Mouse (Mus musculus): ENCODE measurements at regions not wholly inside any gene's neighbourhood (a gene's known extent, or its start where the extent isn't known, plus 50 kb on each side); places are given as distances from the start of the nearest gene placed in this dataset.

GRCm38 (mm10) chr12:77663180-77663579, 425.3 kb downstream of the Fut8 start:
- Histone ChIP-seq H3K9me3 (replicated peaks; ENCODE audit: control insufficient read depth, insufficient read depth, low read length, poor library complexity, severe bottlenecking) (no peaks in the 10 kb centered on the region), H3K4me1 (ENCODE audit: control insufficient read depth, insufficient read depth, low read length) (no peaks in the 10 kb centered on the region), H3K36me3 (ENCODE audit: control insufficient read depth, insufficient read depth, low read length, poor library complexity, severe bottlenecking) (no peaks in the 10 kb centered on the region), H3K4me3 (ENCODE audit: low read depth, low read length) (no peak overlapping the region), H3K27ac (ENCODE audit: insufficient read depth, low read length) (no peak overlapping the region), H3K9ac (ENCODE audit: low read depth, poor library complexity, severe bottlenecking) (no peak overlapping the region), H3K27me3 (ENCODE audit: control insufficient read depth, insufficient read depth, low read length, poor library complexity, severe bottlenecking) (no peaks in the 10 kb centered on the region; the same call in 1 of the 2 replicates)
- TF ChIP-seq EP300 (IDR thresholded peaks at IDR 0.05; ENCODE audit: insufficient read depth, low read depth, low read length) (no peak), POLR2A (IDR thresholded peaks at IDR 0.05; ENCODE audit: insufficient read depth, low read length) (no peak), CTCF (IDR thresholded peaks at IDR 0.05; ENCODE audit: low read depth, low read length) (no peak)

GRCm38 (mm10) chr12:77663665-77664374, 425.9 kb downstream of the Fut8 start:
- Histone ChIP-seq H3K4me3 (ENCODE audit: low read depth, low read length) (no peak overlapping the region), H3K36me3 (ENCODE audit: control insufficient read depth, insufficient read depth, low read length, poor library complexity, severe bottlenecking) (no peaks in the 10 kb centered on the region)
- TF ChIP-seq EP300 (IDR thresholded peaks at IDR 0.05; ENCODE audit: insufficient read depth, low read depth, low read length) (no peak), CTCF (IDR thresholded peaks at IDR 0.05; ENCODE audit: low read depth, low read length) (no peak), POLR2A (IDR thresholded peaks at IDR 0.05; ENCODE audit: insufficient read depth, low read length) (no peak)

GRCm38 (mm10) chr12:77666411-77666810, 428.5 kb downstream of the Fut8 start:
- Histone ChIP-seq H3K4me1 (ENCODE audit: control insufficient read depth, insufficient read depth, low read length) (no peaks in the 10 kb centered on the region), H3K9me3 (replicated peaks; ENCODE audit: control insufficient read depth, insufficient read depth, low read length, poor library complexity, severe bottlenecking) (no peaks in the 10 kb centered on the region), H3K4me3 (ENCODE audit: low read depth, low read length) (no peak overlapping the region), H3K9ac (ENCODE audit: low read depth, poor library complexity, severe bottlenecking) (no peak overlapping the region), H3K27ac (ENCODE audit: insufficient read depth, low read length) (no peak overlapping the region), H3K27me3 (ENCODE audit: control insufficient read depth, insufficient read depth, low read length, poor library complexity, severe bottlenecking) (no peaks in the 10 kb centered on the region; the same call in 1 of the 2 replicates), H3K36me3 (ENCODE audit: control insufficient read depth, insufficient read depth, low read length, poor library complexity, severe bottlenecking) (no peaks in the 10 kb centered on the region)
- TF ChIP-seq EP300 (IDR thresholded peaks at IDR 0.05; ENCODE audit: insufficient read depth, low read depth, low read length) (no peak), POLR2A (IDR thresholded peaks at IDR 0.05; ENCODE audit: insufficient read depth, low read length) (no peak), CTCF (IDR thresholded peaks at IDR 0.05; ENCODE audit: low read depth, low read length) (no peak)

More at GRCm38 (mm10) chr12:77663665-77664374, 425.9 kb downstream of the Fut8 start:
- no peak overlapping the region for H3K27ac ChIP-seq (ENCODE audit: insufficient read depth, low read length)
- H3K9ac ChIP-seq (ENCODE audit: low read depth, poor library complexity, severe bottlenecking): no peak overlapping the region
- no peaks in the 10 kb centered on the region for H3K9me3 ChIP-seq (replicated peaks; ENCODE audit: control insufficient read depth, insufficient read depth, low read length, poor library complexity, severe bottlenecking)
- no peaks in the 10 kb centered on the region for H3K4me1 ChIP-seq (ENCODE audit: control insufficient read depth, insufficient read depth, low read length)
- no peaks in the 10 kb centered on the region; the same call in 1 of the 2 replicates for H3K27me3 ChIP-seq (ENCODE audit: control insufficient read depth, insufficient read depth, low read length, poor library complexity, severe bottlenecking)

GRCm38 (mm10) chr12:77667151-77667874, 429.4 kb downstream of the Fut8 start:
- H3K4me3 ChIP-seq (ENCODE audit: low read depth, low read length): no peak overlapping the region
- TF ChIP-seq CTCF (IDR thresholded peaks at IDR 0.05; ENCODE audit: low read depth, low read length) (no peak), POLR2A (IDR thresholded peaks at IDR 0.05; ENCODE audit: insufficient read depth, low read length) (no peak), EP300 (IDR thresholded peaks at IDR 0.05; ENCODE audit: insufficient read depth, low read depth, low read length) (no peak)

GRCm38 (mm10) chr12:77667875-77668204, 429.9 kb downstream of the Fut8 start:
- Histone ChIP-seq H3K9ac (ENCODE audit: low read depth, poor library complexity, severe bottlenecking) (no peak overlapping the region), H3K27ac (ENCODE audit: insufficient read depth, low read length) (no peak overlapping the region), H3K4me3 (ENCODE audit: low read depth, low read length) (no peak overlapping the region), H3K4me1 (ENCODE audit: control insufficient read depth, insufficient read depth, low read length) (no peaks in the 10 kb centered on the region), H3K9me3 (replicated peaks; ENCODE audit: control insufficient read depth, insufficient read depth, low read length, poor library complexity, severe bottlenecking) (no peaks in the 10 kb centered on the region), H3K27me3 (ENCODE audit: control insufficient read depth, insufficient read depth, low read length, poor library complexity, severe bottlenecking) (no peaks in the 10 kb centered on the region; the same call in 1 of the 2 replicates), H3K36me3 (ENCODE audit: control insufficient read depth, insufficient read depth, low read length, poor library complexity, severe bottlenecking) (no peaks in the 10 kb centered on the region)
- no peak for TF ChIP-seq EP300 (IDR thresholded peaks at IDR 0.05; ENCODE audit: insufficient read depth, low read depth, low read length)
- TF ChIP-seq CTCF (IDR thresholded peaks at IDR 0.05; ENCODE audit: low read depth, low read length): peak; percentile 81

More at GRCm38 (mm10) chr12:77667151-77667874, 429.4 kb downstream of the Fut8 start:
- H3K27ac ChIP-seq (ENCODE audit: insufficient read depth, low read length): no peak overlapping the region
- H3K36me3 ChIP-seq (ENCODE audit: control insufficient read depth, insufficient read depth, low read length, poor library complexity, severe bottlenecking): no peaks in the 10 kb centered on the region
- H3K9me3 ChIP-seq (replicated peaks; ENCODE audit: control insufficient read depth, insufficient read depth, low read length, poor library complexity, severe bottlenecking): no peaks in the 10 kb centered on the region
- no peak overlapping the region for H3K9ac ChIP-seq (ENCODE audit: low read depth, poor library complexity, severe bottlenecking)
- no peaks in the 10 kb centered on the region; the same call in 1 of the 2 replicates for H3K27me3 ChIP-seq (ENCODE audit: control insufficient read depth, insufficient read depth, low read length, poor library complexity, severe bottlenecking)
- no peaks in the 10 kb centered on the region for H3K4me1 ChIP-seq (ENCODE audit: control insufficient read depth, insufficient read depth, low read length)

GRCm38 (mm10) chr12:77670531-77670930, 432.6 kb downstream of the Fut8 start:
- no peak overlapping the region for H3K9ac ChIP-seq (ENCODE audit: low read depth, poor library complexity, severe bottlenecking)
- no peaks in the 10 kb centered on the region for H3K4me1 ChIP-seq (ENCODE audit: control insufficient read depth, insufficient read depth, low read length)
- no peak overlapping the region for H3K4me3 ChIP-seq (ENCODE audit: low read depth, low read length)
- H3K27ac ChIP-seq (ENCODE audit: insufficient read depth, low read length): no peak overlapping the region
- no peaks in the 10 kb centered on the region; the same call in 1 of the 2 replicates for H3K27me3 ChIP-seq (ENCODE audit: control insufficient read depth, insufficient read depth, low read length, poor library complexity, severe bottlenecking)
- H3K9me3 ChIP-seq (replicated peaks; ENCODE audit: control insufficient read depth, insufficient read depth, low read length, poor library complexity, severe bottlenecking): no peaks in the 10 kb centered on the region
- H3K36me3 ChIP-seq (ENCODE audit: control insufficient read depth, insufficient read depth, low read length, poor library complexity, severe bottlenecking): no peaks in the 10 kb centered on the region
- no peak for TF ChIP-seq POLR2A (IDR thresholded peaks at IDR 0.05; ENCODE audit: insufficient read depth, low read length)
- TF ChIP-seq EP300 (IDR thresholded peaks at IDR 0.05; ENCODE audit: insufficient read depth, low read depth, low read length): no peak
- TF ChIP-seq CTCF (IDR thresholded peaks at IDR 0.05; ENCODE audit: low read depth, low read length): no peak
